ENCODE assay signal across 23 mouse cellular contexts in the genomic region with DNA sequence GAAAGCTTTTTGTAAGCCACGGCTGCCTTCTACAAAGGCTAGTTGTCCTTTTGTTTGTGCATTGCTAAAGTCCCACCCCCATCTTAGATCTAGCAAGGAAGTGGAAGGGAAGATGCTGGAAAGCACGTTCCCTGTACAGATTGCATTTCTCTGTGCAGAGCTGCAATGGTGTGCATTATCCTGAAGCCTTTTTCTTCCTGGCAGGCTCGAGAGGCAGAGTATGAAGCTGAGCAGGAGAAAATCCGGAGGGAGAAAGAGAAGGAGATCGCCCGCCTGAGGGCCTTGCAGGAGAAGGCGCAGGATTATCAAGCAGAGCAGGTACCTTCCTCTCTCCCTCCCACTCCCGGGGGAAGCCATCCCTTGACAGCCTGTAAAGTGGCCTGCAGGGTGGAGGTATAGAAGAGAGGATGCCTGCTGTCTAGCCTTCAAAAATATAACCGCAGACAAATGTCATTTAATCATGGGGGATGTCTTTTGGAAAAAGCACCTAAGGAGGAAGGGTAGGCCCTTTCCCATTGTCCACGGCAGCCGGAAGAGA. TPM values are rescaled to one million over a fixed set of nuclear protein-coding genes. Genes with fewer than 3 reads are reported as not detected.
DNase-seq lines count a peak whose midpoint lies in the region; ATAC-seq and TF ChIP-seq lines count a peak whose summit lies in the region.
"Had no signal": no experiment of that assay in that cellular context is flagged by ENCODE, and none has a peak within 500 bp of the region (broad histone marks: within the 10 kb centered on the region; RNA-seq: fewer than 3 reads in every experiment).

No protein-coding gene starts in this region.

- WGBS in hindbrain, embryonic 10.5 days, result 50% methylated on average over 11 of the region's 11 CpGs
- 57% methylated on average over 11 of the region's 11 CpGs for WGBS in hindbrain, embryonic 12.5 days
- WGBS in forebrain, embryonic 13.5 days, result 37% methylated on average over 11 of the region's 11 CpGs
- 43% methylated on average over 11 of the region's 11 CpGs for WGBS in hindbrain, embryonic 16.5 days
- WGBS in midbrain, embryonic 15.5 days, result 34% methylated on average over 11 of the region's 11 CpGs
- WGBS in thymus, adult 2 months, result 87% methylated on average over 11 of the region's 11 CpGs

- ATAC-seq in hindbrain, embryonic 12.5 days (ENCODE audit: low FRiP score), result no peak
- ATAC-seq in forebrain, embryonic 13.5 days, result 0 out of 2 replicates have a peak, but pooled peaks have one; percentile 5
- peak; percentile 60; the same call in 1 of the 2 replicates for ATAC-seq in hindbrain, embryonic 16.5 days
- peak; percentile 42 for ATAC-seq in midbrain, embryonic 15.5 days (replicated peaks)
- ATAC-seq: activated CD4-positive, CD25-positive, alpha-beta regulatory T cell, adult 4 months; intestine, embryonic 16.5 days had no signal

- no peak overlapping the region for H3K4me3 ChIP-seq in hindbrain, embryonic 10.5 days
- no peak overlapping the region for H3K4me3 ChIP-seq in hindbrain, embryonic 12.5 days
- H3K4me3 ChIP-seq in forebrain, embryonic 13.5 days, result no peak overlapping the region
- H3K4me3 ChIP-seq in hindbrain, embryonic 16.5 days (ENCODE audit: low read length), result no peak overlapping the region
- no peak overlapping the region for H3K4me3 ChIP-seq in midbrain, embryonic 15.5 days
- no peak overlapping the region for H3K4me3 ChIP-seq in thymus, adult 2 months (ENCODE audit: control insufficient read depth, insufficient read depth, low read length)
- H3K4me3 ChIP-seq: erythroblast, embryonic 14.5 days; heart, embryonic 15.5 days; lung, embryonic 15.5 days had no signal

- no peak for DNase-seq in hindbrain, embryonic 10.5 days (ENCODE audit: low spot score)
- DNase-seq in thymus, adult 2 months, result no peak
- DNase-seq in kidney, adult 18-20 months, result no peak
- no peak for DNase-seq in ovary, postnatal 36 days (ENCODE audit: low spot score)
- DNase-seq: adrenal gland, postnatal 10 days; cerebellum, adult 11-12 months; gastrocnemius, postnatal 25 days; heart, postnatal 4 days; right cerebral cortex, postnatal 4 days; thymus, postnatal 14 days had no signal

- H3K4me2 ChIP-seq in hindbrain, embryonic 12.5 days (replicated peaks), result no peak overlapping the region
- no peak overlapping the region; the same call in 1 of the 2 replicates for H3K4me2 ChIP-seq in forebrain, embryonic 13.5 days
- H3K4me2 ChIP-seq in hindbrain, embryonic 16.5 days (ENCODE audit: low read length), result no peak overlapping the region
- no peak overlapping the region for H3K4me2 ChIP-seq in midbrain, embryonic 15.5 days
- H3K4me2 ChIP-seq: heart, embryonic 15.5 days; lung, embryonic 15.5 days had no signal

- H3K27ac ChIP-seq in hindbrain, embryonic 10.5 days, result peak overlapping the region; percentile 35; the same call in 1 of the 2 replicates
- no peak overlapping the region for H3K27ac ChIP-seq in hindbrain, embryonic 12.5 days
- H3K27ac ChIP-seq in forebrain, embryonic 13.5 days, result no peak overlapping the region
- 0 out of 2 replicates have a peak overlapping the region, but pooled peaks have one; percentile 21 for H3K27ac ChIP-seq in hindbrain, embryonic 16.5 days (ENCODE audit: low read depth, low read length)
- H3K27ac ChIP-seq in midbrain, embryonic 15.5 days, result peak overlapping the region; percentile 64
- no peak overlapping the region for H3K27ac ChIP-seq in thymus, adult 2 months (ENCODE audit: control insufficient read depth, insufficient read depth, low read length)
- H3K27ac ChIP-seq: heart, embryonic 15.5 days; liver, embryonic 14.5 days; lung, embryonic 15.5 days; stomach, postnatal 0 days had no signal

- no peak for TF ChIP-seq POLR2A in thymus, adult 2 months (IDR thresholded peaks at IDR 0.05; ENCODE audit: control insufficient read depth, extremely low read depth, insufficient read depth, low read length, poor library complexity)

- no peak overlapping the region for H3K9ac ChIP-seq in hindbrain, embryonic 12.5 days
- H3K9ac ChIP-seq in forebrain, embryonic 13.5 days, result no peak overlapping the region
- H3K9ac ChIP-seq in hindbrain, embryonic 16.5 days (ENCODE audit: low read depth, low read length), result peak overlapping the region; percentile 51
- H3K9ac ChIP-seq in midbrain, embryonic 15.5 days, result 0 out of 2 replicates have a peak overlapping the region, but pooled peaks have one; percentile 11
- H3K9ac ChIP-seq: heart, embryonic 15.5 days; liver, embryonic 14.5 days; lung, embryonic 15.5 days had no signal

- TF ChIP-seq CTCF in thymus, adult 2 months (IDR thresholded peaks at IDR 0.05; ENCODE audit: borderline replicate concordance, control insufficient read depth, extremely low read depth, insufficient read depth, low read length, poor library complexity), result no peak

- no peaks in the 10 kb centered on the region for H3K9me3 ChIP-seq in hindbrain, embryonic 10.5 days
- no peaks in the 10 kb centered on the region for H3K9me3 ChIP-seq in hindbrain, embryonic 12.5 days (replicated peaks)
- H3K9me3 ChIP-seq in forebrain, embryonic 13.5 days (replicated peaks), result no peaks in the 10 kb centered on the region
- H3K9me3 ChIP-seq in hindbrain, embryonic 16.5 days (ENCODE audit: control insufficient read depth, low read length), result no peaks in the 10 kb centered on the region
- no peaks in the 10 kb centered on the region for H3K9me3 ChIP-seq in midbrain, embryonic 15.5 days
- H3K9me3 ChIP-seq: heart, embryonic 15.5 days; lung, embryonic 15.5 days had no signal

- peaks cover 25% of the 10 kb centered on the region for H3K27me3 ChIP-seq in hindbrain, embryonic 10.5 days (ENCODE audit: insufficient read depth, poor library complexity, severe bottlenecking)
- H3K27me3 ChIP-seq in hindbrain, embryonic 12.5 days, result no peaks in the 10 kb centered on the region
- no peaks in the 10 kb centered on the region; the same call in 1 of the 2 replicates for H3K27me3 ChIP-seq in forebrain, embryonic 13.5 days
- H3K27me3 ChIP-seq in hindbrain, embryonic 16.5 days (replicated peaks; ENCODE audit: control insufficient read depth, insufficient read depth, low read length), result no peaks in the 10 kb centered on the region; the same call in 1 of the 2 replicates
- H3K27me3 ChIP-seq in midbrain, embryonic 15.5 days (replicated peaks), result no peaks in the 10 kb centered on the region
- no peaks in the 10 kb centered on the region for H3K27me3 ChIP-seq in thymus, adult 2 months (ENCODE audit: control insufficient read depth, insufficient read depth, low read length)
- H3K27me3 ChIP-seq: lung, embryonic 15.5 days had no signal

- peaks cover 8% of the 10 kb centered on the region; the same call in 1 of the 2 replicates for H3K4me1 ChIP-seq in hindbrain, embryonic 10.5 days (replicated peaks)
- peaks cover 7% of the 10 kb centered on the region for H3K4me1 ChIP-seq in hindbrain, embryonic 12.5 days
- peaks cover 11% of the 10 kb centered on the region for H3K4me1 ChIP-seq in forebrain, embryonic 13.5 days
- H3K4me1 ChIP-seq in hindbrain, embryonic 16.5 days (ENCODE audit: control insufficient read depth, insufficient read depth, low read depth, low read length), result peaks cover 9% of the 10 kb centered on the region; the same call in 1 of the 2 replicates
- peaks cover 13% of the 10 kb centered on the region for H3K4me1 ChIP-seq in midbrain, embryonic 15.5 days
- no peaks in the 10 kb centered on the region for H3K4me1 ChIP-seq in thymus, adult 2 months (replicated peaks; ENCODE audit: control insufficient read depth, insufficient read depth, low read length)
- H3K4me1 ChIP-seq: lung, embryonic 15.5 days had no signal

- no peaks in the 10 kb centered on the region for H3K36me3 ChIP-seq in hindbrain, embryonic 10.5 days
- no peaks in the 10 kb centered on the region for H3K36me3 ChIP-seq in hindbrain, embryonic 12.5 days
- no peaks in the 10 kb centered on the region for H3K36me3 ChIP-seq in forebrain, embryonic 13.5 days (ENCODE audit: poor library complexity, severe bottlenecking)
- no peaks in the 10 kb centered on the region for H3K36me3 ChIP-seq in hindbrain, embryonic 16.5 days (ENCODE audit: control insufficient read depth, insufficient read depth, low read length)
- no peaks in the 10 kb centered on the region for H3K36me3 ChIP-seq in midbrain, embryonic 15.5 days (replicated peaks)
- H3K36me3 ChIP-seq in thymus, adult 2 months (ENCODE audit: control insufficient read depth, insufficient read depth, low read length), result no peaks in the 10 kb centered on the region
- H3K36me3 ChIP-seq: G1E; heart, embryonic 15.5 days; lung, embryonic 15.5 days had no signal

RNA-seq across cellular contexts. Expression of gene Vsig8, which starts 15.4 kb away (rescaled TPM):
- 0.15 TPM in 1 of 2 replicates, not detected in the other for polyA plus RNA-seq in hindbrain, embryonic 10.5 days (2016; fragmentation: Nextera tagmentation; extraction: Ambion mirVana)
- polyA plus RNA-seq in hindbrain, embryonic 12.5 days (2016; fragmentation: Nextera tagmentation; extraction: Ambion mirVana), result 0.41 TPM in 1 of 2 replicates, not detected in the other
- 0.11 and 0.14 TPM in 2 replicates for polyA plus RNA-seq in forebrain, embryonic 13.5 days (2015; fragmentation: Nextera tagmentation; extraction: Ambion mirVana)
- polyA plus RNA-seq in hindbrain, embryonic 16.5 days (2015; fragmentation: Nextera tagmentation; extraction: Ambion mirVana), result 0.84 and 1.2 TPM in 2 replicates
- 0.32 and 0.37 TPM in 2 replicates for polyA plus RNA-seq in midbrain, embryonic 15.5 days (2015; fragmentation: Nextera tagmentation; extraction: Ambion mirVana)
- polyA plus RNA-seq in thymus, adult 2 months (2012; rRNA removed), result 1.8 and 1.9 TPM in 2 replicates
- polyA plus RNA-seq: activated CD4-positive, CD25-positive, alpha-beta regulatory T cell, adult 4 months; embryonic facial prominence, embryonic 11.5 days; erythroblast, embryonic 14.5 days; G1E; liver, embryonic 14.5 days had no signal

RNA-seq across cellular contexts. Expression of gene Cfap45, which starts 19.8 kb away (rescaled TPM):
- 2.4 and 3.6 TPM in 2 replicates for polyA plus RNA-seq in hindbrain, embryonic 10.5 days (2016; fragmentation: Nextera tagmentation; extraction: Ambion mirVana)
- polyA plus RNA-seq in hindbrain, embryonic 12.5 days (2016; fragmentation: Nextera tagmentation; extraction: Ambion mirVana), result 3.3 and 4.4 TPM in 2 replicates
- 1.4 and 2.2 TPM in 2 replicates for polyA plus RNA-seq in forebrain, embryonic 13.5 days (2015; fragmentation: Nextera tagmentation; extraction: Ambion mirVana)
- polyA plus RNA-seq in hindbrain, embryonic 16.5 days (2015; fragmentation: Nextera tagmentation; extraction: Ambion mirVana), result 4.9 and 5.4 TPM in 2 replicates
- polyA plus RNA-seq in midbrain, embryonic 15.5 days (2015; fragmentation: Nextera tagmentation; extraction: Ambion mirVana), result 3.7 and 4.2 TPM in 2 replicates
- polyA plus RNA-seq in thymus, adult 2 months (2012; rRNA removed), result 0.15 and 0.56 TPM in 2 replicates
- polyA plus RNA-seq: G1E had no signal

RNA-seq across cellular contexts. Expression of gene Tagln2, which starts 40.5 kb away (rescaled TPM):
- polyA plus RNA-seq in hindbrain, embryonic 10.5 days (2016; fragmentation: Nextera tagmentation; extraction: Ambion mirVana), result 73.3 and 80.4 TPM in 2 replicates
- polyA plus RNA-seq in hindbrain, embryonic 12.5 days (2016; fragmentation: Nextera tagmentation; extraction: Ambion mirVana), result 53.2 and 64.5 TPM in 2 replicates
- 52.9 and 55.8 TPM in 2 replicates for polyA plus RNA-seq in forebrain, embryonic 13.5 days (2015; fragmentation: Nextera tagmentation; extraction: Ambion mirVana)
- polyA plus RNA-seq in hindbrain, embryonic 16.5 days (2015; fragmentation: Nextera tagmentation; extraction: Ambion mirVana), result 71.7 and 84.9 TPM in 2 replicates
- polyA plus RNA-seq in midbrain, embryonic 15.5 days (2015; fragmentation: Nextera tagmentation; extraction: Ambion mirVana), result 57.2 and 58.7 TPM in 2 replicates
- polyA plus RNA-seq in thymus, adult 2 months (2012; rRNA removed), result 178 and 183 TPM in 2 replicates

RNA-seq across cellular contexts. Expression of gene Slamf8, which starts 50.0 kb away (rescaled TPM):
- polyA plus RNA-seq in hindbrain, embryonic 10.5 days (2016; fragmentation: Nextera tagmentation; extraction: Ambion mirVana), result 0.12 TPM in 1 of 2 replicates, not detected in the other
- polyA plus RNA-seq in hindbrain, embryonic 12.5 days (2016; fragmentation: Nextera tagmentation; extraction: Ambion mirVana), result not detected in 2 replicates
- polyA plus RNA-seq in forebrain, embryonic 13.5 days (2015; fragmentation: Nextera tagmentation; extraction: Ambion mirVana), result not detected in 2 replicates
- not detected in 2 replicates for polyA plus RNA-seq in hindbrain, embryonic 16.5 days (2015; fragmentation: Nextera tagmentation; extraction: Ambion mirVana)
- polyA plus RNA-seq in midbrain, embryonic 15.5 days (2015; fragmentation: Nextera tagmentation; extraction: Ambion mirVana), result not detected in 2 replicates
- polyA plus RNA-seq in thymus, adult 2 months (2012; rRNA removed), result 7.2 and 10.9 TPM in 2 replicates
- polyA plus RNA-seq: embryonic facial prominence, embryonic 11.5 days; erythroblast, embryonic 14.5 days; G1E; heart, embryonic 15.5 days had no signal

RNA-seq across cellular contexts. Expression of gene Igsf9, which starts 58.8 kb away (rescaled TPM):
- 74.1 and 76.0 TPM in 2 replicates for polyA plus RNA-seq in hindbrain, embryonic 10.5 days (2016; fragmentation: Nextera tagmentation; extraction: Ambion mirVana)
- polyA plus RNA-seq in hindbrain, embryonic 12.5 days (2016; fragmentation: Nextera tagmentation; extraction: Ambion mirVana), result 69.9 and 82.2 TPM in 2 replicates
- polyA plus RNA-seq in forebrain, embryonic 13.5 days (2015; fragmentation: Nextera tagmentation; extraction: Ambion mirVana), result 78.7 and 90.7 TPM in 2 replicates
- polyA plus RNA-seq in hindbrain, embryonic 16.5 days (2015; fragmentation: Nextera tagmentation; extraction: Ambion mirVana), result 32.9 and 42.5 TPM in 2 replicates
- 80.6 and 83.2 TPM in 2 replicates for polyA plus RNA-seq in midbrain, embryonic 15.5 days (2015; fragmentation: Nextera tagmentation; extraction: Ambion mirVana)
- polyA plus RNA-seq in thymus, adult 2 months (2012; rRNA removed), result 16.4 and 20.3 TPM in 2 replicates
- polyA plus RNA-seq: activated CD4-positive, CD25-positive, alpha-beta regulatory T cell, adult 4 months; erythroblast, embryonic 14.5 days; G1E had no signal

Comparison
In these comparisons a context has a peak if more than half of its experiments do, and no peak if none do; other contexts are left out.
1. H3K27ac ChIP-seq: peak in hindbrain, embryonic 10.5 days (single experiment), hindbrain, embryonic 16.5 days (single experiment) and midbrain, embryonic 15.5 days (single experiment); none in hindbrain, embryonic 12.5 days (single experiment), forebrain, embryonic 13.5 days (single experiment) and thymus, adult 2 months (single experiment).
2. H3K9ac ChIP-seq: peak in hindbrain, embryonic 16.5 days (single experiment) and midbrain, embryonic 15.5 days (single experiment); none in hindbrain, embryonic 12.5 days (single experiment) and forebrain, embryonic 13.5 days (single experiment).